Mouse (Mus musculus) CH12.LX (cell line): ENCODE measurements around the gene Wfdc3. TPM values are rescaled to one million over a fixed set of nuclear protein-coding genes. Genes with fewer than 3 reads are reported as not detected.

Experiments
- DNase-seq: peaks from one replicate; pipeline ENCODE4 v3.0.0-alpha.2; 2013; ENCODE audit errors: extremely low read depth
- H3K27ac ChIP-seq: 2 replicates; pipeline ENCODE4 v1.5.1; 2012; ENCODE audit warnings: low read depth, mild to moderate bottlenecking, control low read depth, moderate library complexity; ENCODE audit not compliant: insufficient read depth
- H3K27me3 ChIP-seq: replicated peaks from 2 replicates; pipeline ENCODE3; 2012; ENCODE audit warnings: inconsistent platforms
- H3K36me3 ChIP-seq, 2 experiments: replicated peaks in 1 of 2; 2 replicates each; pipeline versions ENCODE3 to v1.6.1; 2012; ENCODE audit warnings: inconsistent platforms in 1 of 2, low read length in 1 of 2, mild to moderate bottlenecking in 1 of 2, mixed read lengths in 1 of 2, moderate library complexity in 1 of 2; ENCODE audit not compliant: control insufficient read depth in 1 of 2, insufficient read depth in 1 of 2
- H3K4me1 ChIP-seq, 2 experiments: 2 replicates each; pipeline ENCODE4 v1.6.1; 2012; ENCODE audit warnings: inconsistent platforms in 1 of 2, moderate library complexity in 1 of 2; ENCODE audit not compliant: insufficient read depth in 2 of 2, control insufficient read depth in 1 of 2
- H3K4me2 ChIP-seq: 2 replicates; pipeline ENCODE4 v1.6.1; 2012; ENCODE audit warnings: low read depth, mild to moderate bottlenecking, control low read depth; ENCODE audit not compliant: poor library complexity, insufficient read depth, severe bottlenecking
- H3K4me3 ChIP-seq, 3 experiments: fragments of 150-350 bp in 1 of 3; sonication (generic) in 1 of 3; replicated peaks in 1 of 3; 2 replicates each; pipeline versions ENCODE3 to v1.5.1; 2011 to 2012; ENCODE audit warnings: low read depth in 2 of 3, low read length in 2 of 3, mild to moderate bottlenecking in 2 of 3, moderate library complexity in 2 of 3, control low read depth in 1 of 3, improper control_type of control experiment in 1 of 3, inconsistent platforms in 1 of 3, mixed read lengths in 1 of 3; ENCODE audit not compliant: poor library complexity in 1 of 3
- H3K79me2 ChIP-seq: replicated peaks from 2 replicates; pipeline ENCODE4 v1.6.1; 2012; ENCODE audit warnings: mild to moderate bottlenecking, moderate library complexity; ENCODE audit not compliant: control insufficient read depth, poor library complexity, insufficient read depth, severe bottlenecking; ENCODE audit errors: extremely low read depth
- H3K9ac ChIP-seq: 2 replicates; pipeline ENCODE4 v1.6.1; 2012; ENCODE audit warnings: low read depth, mild to moderate bottlenecking, control low read depth, moderate library complexity; ENCODE audit not compliant: insufficient read depth
- H3K9me3 ChIP-seq: replicated peaks from 2 replicates; pipeline ENCODE3; 2012; ENCODE audit warnings: low read length, inconsistent platforms, mixed read lengths
- BHLHE40 ChIP-seq: IDR thresholded peaks from 2 replicates; pipeline ENCODE4 v1.6.1; 2011; ENCODE audit warnings: mild to moderate bottlenecking, low read depth, low read length, improper control_type of control experiment
- CHD1 ChIP-seq: IDR thresholded peaks from 2 replicates; pipeline ENCODE4 v1.6.1; 2012; ENCODE audit warnings: low read depth, low read length, improper control_type of control experiment, inconsistent platforms
- CHD2 ChIP-seq: IDR thresholded peaks from 2 replicates; pipeline ENCODE4 v1.6.1; 2011; ENCODE audit warnings: low read length, improper control_type of control experiment
- CTCF ChIP-seq, 2 experiments: IDR thresholded peaks in 1 of 2; conservative IDR thresholded peaks in 1 of 2; 2 replicates each; pipeline ENCODE4 v1.5.1; 2011 to 2012; ENCODE audit warnings: low read depth in 2 of 2, low read length in 2 of 2, improper control_type of control experiment in 1 of 2, inconsistent platforms in 1 of 2, mild to moderate bottlenecking in 1 of 2, moderate library complexity in 1 of 2
- ELF1 ChIP-seq: IDR thresholded peaks from 2 replicates; pipeline ENCODE4 v1.6.1; 2014; ENCODE audit warnings: low read depth, mild to moderate bottlenecking, inconsistent platforms, low read length, improper control_type of control experiment
- EP300 ChIP-seq: IDR thresholded peaks from 2 replicates; pipeline ENCODE4 v1.6.1; 2011; ENCODE audit warnings: low read length, improper control_type of control experiment
- ETS1 ChIP-seq: conservative IDR thresholded peaks from 2 replicates; pipeline ENCODE4 v1.6.1; 2012; ENCODE audit warnings: low read depth, mild to moderate bottlenecking, inconsistent platforms, low read length, improper control_type of control experiment, moderate library complexity
- GABPA ChIP-seq: IDR thresholded peaks from 2 replicates; pipeline ENCODE4 v1.6.1; 2012; ENCODE audit warnings: low read depth, low read length, improper control_type of control experiment, inconsistent platforms; ENCODE audit not compliant: insufficient replicate concordance
- HCFC1 ChIP-seq: IDR thresholded peaks from 2 replicates; pipeline ENCODE4 v1.6.1; 2012; ENCODE audit warnings: low read depth, mild to moderate bottlenecking, inconsistent platforms, low read length, improper control_type of control experiment
- IRF4 ChIP-seq: IDR thresholded peaks from 2 replicates; pipeline ENCODE4 v1.6.1; 2014; ENCODE audit warnings: low read depth, mild to moderate bottlenecking, inconsistent platforms, low read length, improper control_type of control experiment
- JUN ChIP-seq: IDR thresholded peaks from 2 replicates; pipeline ENCODE4 v1.6.1; 2011; ENCODE audit warnings: low read depth, mild to moderate bottlenecking, low read length, improper control_type of control experiment, moderate library complexity; ENCODE audit not compliant: insufficient read depth
- JUND ChIP-seq: conservative IDR thresholded peaks from 2 replicates; pipeline ENCODE4 v1.6.1; 2011; ENCODE audit warnings: low read depth, low read length, improper control_type of control experiment
- MAFK ChIP-seq: IDR thresholded peaks from 2 replicates; pipeline ENCODE4 v1.6.1; 2011; ENCODE audit warnings: low read length, improper control_type of control experiment; ENCODE audit not compliant: insufficient replicate concordance
- MAX ChIP-seq: IDR thresholded peaks from 2 replicates; pipeline ENCODE4 v1.6.1; 2011; ENCODE audit warnings: low read length, improper control_type of control experiment
- MAZ ChIP-seq: IDR thresholded peaks from 2 replicates; pipeline ENCODE4 v1.6.1; 2012; ENCODE audit warnings: low read depth, mild to moderate bottlenecking, inconsistent platforms, low read length, improper control_type of control experiment, moderate library complexity
- MXI1 ChIP-seq: IDR thresholded peaks from 2 replicates; pipeline ENCODE4 v1.6.1; 2011; ENCODE audit warnings: mild to moderate bottlenecking, low read depth, low read length, improper control_type of control experiment
- MYC ChIP-seq: IDR thresholded peaks from 2 replicates; pipeline ENCODE4 v1.6.1; 2011; ENCODE audit warnings: low read depth, mild to moderate bottlenecking, improper control_type of control experiment, low read length
- NELFE ChIP-seq: IDR thresholded peaks from 2 replicates; pipeline ENCODE4 v1.6.1; 2011; ENCODE audit warnings: low read depth, low read length, improper control_type of control experiment
- NRF1 ChIP-seq: IDR thresholded peaks from 2 replicates; pipeline ENCODE4 v1.6.1; 2014; ENCODE audit warnings: low read depth, mild to moderate bottlenecking, inconsistent platforms, low read length, improper control_type of control experiment, moderate library complexity
- POLR2AphosphoS2 ChIP-seq: IDR thresholded peaks from 2 replicates; pipeline ENCODE4 v1.6.1; 2011; ENCODE audit warnings: low read depth, low read length, improper control_type of control experiment
- SIN3A ChIP-seq: IDR thresholded peaks from 2 replicates; pipeline ENCODE4 v1.6.1; 2012; ENCODE audit warnings: low read length, improper control_type of control experiment, inconsistent platforms
- SMC3 ChIP-seq: IDR thresholded peaks from 2 replicates; pipeline ENCODE4 v1.6.1; 2011; ENCODE audit warnings: low read depth, low read length, improper control_type of control experiment
- TBP ChIP-seq: conservative IDR thresholded peaks from 2 replicates; pipeline ENCODE4 v1.6.1; 2011; ENCODE audit warnings: low read depth, low read length, improper control_type of control experiment
- UBTF ChIP-seq: IDR thresholded peaks from 2 replicates; pipeline ENCODE4 v1.6.1; 2012; ENCODE audit warnings: low read depth, mild to moderate bottlenecking, inconsistent platforms, low read length, improper control_type of control experiment, moderate library complexity
- USF1 ChIP-seq: IDR thresholded peaks from 2 replicates; pipeline ENCODE4 v1.6.1; 2014; ENCODE audit warnings: low read depth, mild to moderate bottlenecking, inconsistent platforms, low read length, improper control_type of control experiment
- ZKSCAN1 ChIP-seq: IDR thresholded peaks from 2 replicates; pipeline ENCODE4 v1.6.1; 2012; ENCODE audit warnings: low read depth, inconsistent platforms, low read length, improper control_type of control experiment, borderline replicate concordance
- ZMIZ1 ChIP-seq: IDR thresholded peaks from 2 replicates; pipeline ENCODE4 v1.6.1; 2012; ENCODE audit warnings: low read depth, mild to moderate bottlenecking, inconsistent platforms, low read length, improper control_type of control experiment
- ZNF384 ChIP-seq: IDR thresholded peaks from 2 replicates; pipeline ENCODE4 v1.6.1; 2012; ENCODE audit warnings: low read depth, low read length, improper control_type of control experiment, inconsistent platforms
- dilution Hi-C: fragments of 300-500 bp; cut with MboI; formaldehyde crosslinking; loops from 2 replicates; pipeline ENCODE4 v1.14.3; 2020; ENCODE audit warnings: low sequenced_read_pairs; ENCODE audit not compliant: extremely low pct_unique_long_range_greater_than_20kb, extremely low pct_ligation_motif_present
- in situ Hi-C: fragments of 300-500 bp; cut with MboI; formaldehyde crosslinking; loops from 3 replicates; pipeline ENCODE4 v1.14.3; 2019; ENCODE audit warnings: low sequenced_read_pairs, low pct_ligation_motif_present, low pct_unique_long_range_greater_than_20kb, mixed read lengths
- polyA plus RNA-seq: library from polyadenylated mRNA; unstranded; fragments of >175 nt; gene quantifications from 2 replicates; pipeline ENCODE4 v1.2.1, GENCODE M21; 2012; ENCODE audit warnings: low read depth; ENCODE audit not compliant: insufficient read length
- total RNA-seq, 2 experiments: library from RNA; depleted of rRNA; stranded (reverse); fragments of 300-350 nt in 1 of 2; fragments of >200 nt in 1 of 2; gene quantifications; 2 replicates each; pipeline ENCODE4 v1.2.3; 2012 to 2014

Wfdc3 gene
- total and polyA plus RNA-seq, 3 experiments: 0.21 TPM; not detected in 2

DNA sequence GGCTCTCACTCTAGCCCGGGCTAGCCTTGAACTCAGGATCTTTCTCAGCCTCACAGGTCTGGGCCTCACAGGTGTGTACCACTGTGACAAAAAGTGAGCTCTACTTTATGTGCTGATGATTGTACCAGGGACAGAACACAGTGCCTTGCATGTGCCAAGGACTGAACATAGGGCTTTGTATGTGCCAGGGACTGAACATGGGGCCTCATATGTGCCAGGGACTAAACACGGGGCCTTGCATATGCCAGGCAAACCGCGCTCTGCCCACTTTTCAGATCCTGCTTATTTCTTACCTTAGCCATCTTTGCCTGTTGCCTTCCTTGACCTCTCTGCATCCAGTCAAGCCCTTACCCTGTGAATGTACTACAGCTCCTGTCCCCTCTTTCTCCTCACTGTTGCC lies 16.2 kb upstream of the Wfdc3 start:
- Histone ChIP-seq H3K27me3 (no peaks in the 10 kb centered on the region), H3K4me3 (no peak overlapping the region), H3K36me3 (peaks cover 76 to 92% of the 10 kb centered on the region in 2 experiments), H3K79me2 (no peaks in the 10 kb centered on the region), H3K9me3 (no peaks in the 10 kb centered on the region), H3K4me2 (no peak overlapping the region)
- in situ Hi-C loops: no loop called here
- dilution Hi-C loops: no loop called here
- TF ChIP-seq CHD1 (no peak), JUN (no peak), NRF1 (no peak), CTCF (conservative IDR thresholded peaks at IDR 0.05 in 1 of 2, IDR thresholded peaks at IDR 0.05 in 1 of 2; ENCODE audit: low read depth in 2 of 2, low read length in 2 of 2) (no peak), MAX (no peak), ETS1 (no peak), USF1 (no peak), SMC3 (no peak), CHD2 (no peak), POLR2AphosphoS2 (no peak), NELFE (no peak), EP300 (no peak), IRF4 (no peak), ZMIZ1 (no peak), GABPA (no peak), MXI1 (no peak)
- TF ChIP-seq, all 38 proteins: peak for 0
- no peak for DNase-seq
- no peak overlapping the region for H3K9ac ChIP-seq
- H3K27ac ChIP-seq: no peak overlapping the region
- peaks cover 0 to 18% of the 10 kb centered on the region in 2 experiments; a peak in 3 of 4 replicates for H3K4me1 ChIP-seq

DNA sequence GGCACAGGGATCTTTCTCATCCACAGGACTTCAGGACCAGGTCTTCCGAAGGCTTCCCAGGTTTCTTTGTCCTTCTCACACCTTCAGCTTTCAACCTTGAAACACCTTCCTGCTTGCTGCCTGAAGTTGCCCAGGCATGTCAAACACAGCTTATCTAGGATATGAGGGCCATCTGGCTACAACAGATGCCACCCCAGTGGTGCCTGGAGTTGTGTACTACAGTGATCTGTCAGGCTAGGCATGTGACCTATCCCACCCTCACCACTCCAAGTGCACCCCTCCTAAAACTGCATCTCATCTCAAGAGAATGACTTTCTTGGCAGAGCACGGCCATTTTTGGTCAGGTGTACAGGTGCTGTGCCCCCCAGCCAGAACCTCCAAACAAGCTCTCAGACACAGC lies 15.8 kb upstream of the Wfdc3 start:
- no peaks in the 10 kb centered on the region for H3K9me3 ChIP-seq
- H3K9ac ChIP-seq: no peak overlapping the region
- no peak overlapping the region for H3K27ac ChIP-seq
- no peaks in the 10 kb centered on the region for H3K27me3 ChIP-seq
- no peak for DNase-seq
- in situ Hi-C loops (no loop called here), dilution Hi-C loops (no loop called here)
- no peaks in the 10 kb centered on the region for H3K79me2 ChIP-seq
- no peak for TF ChIP-seq SMC3
- no peak for TF ChIP-seq UBTF
- TF ChIP-seq HCFC1: no peak
- TF ChIP-seq CHD1: no peak
- no peak for TF ChIP-seq MAX
- TF ChIP-seq BHLHE40: no peak
- no peak for TF ChIP-seq MAZ
- no peak for TF ChIP-seq ZNF384
- no peak for TF ChIP-seq SIN3A
- no peak for TF ChIP-seq ELF1
- TF ChIP-seq NELFE: no peak
- no peak for TF ChIP-seq MAFK
- no peak for TF ChIP-seq TBP
- no peak for TF ChIP-seq MYC
- TF ChIP-seq ETS1: no peak
- TF ChIP-seq JUND: no peak
- no peak for TF ChIP-seq ZKSCAN1
- no peak for TF ChIP-seq POLR2AphosphoS2
- H3K4me3 ChIP-seq: no peak overlapping the region
- peaks cover 79 to 94% of the 10 kb centered on the region in 2 experiments for H3K36me3 ChIP-seq
- H3K4me1 ChIP-seq: peaks cover 0 to 18% of the 10 kb centered on the region in 2 experiments; a peak in 3 of 4 replicates
- H3K4me2 ChIP-seq: no peak overlapping the region
